Mouse (Mus musculus) CD4-positive, CD25-positive, alpha-beta regulatory T cell, adult 2 months (primary cell): ENCODE results near the gene Gm2956.
"Not testable (repeated sequence)": the region's sequence is repeated elsewhere in the genome, so short reads cannot be mapped to it uniquely, and the experiment has no call there.

Experiments used
- DNase-seq: peaks from one replicate; pipeline ENCODE4 v3.0.0-alpha.2; 2012; ENCODE audit warnings: low read depth, low spot score

The Gm2956 gene

DNA sequence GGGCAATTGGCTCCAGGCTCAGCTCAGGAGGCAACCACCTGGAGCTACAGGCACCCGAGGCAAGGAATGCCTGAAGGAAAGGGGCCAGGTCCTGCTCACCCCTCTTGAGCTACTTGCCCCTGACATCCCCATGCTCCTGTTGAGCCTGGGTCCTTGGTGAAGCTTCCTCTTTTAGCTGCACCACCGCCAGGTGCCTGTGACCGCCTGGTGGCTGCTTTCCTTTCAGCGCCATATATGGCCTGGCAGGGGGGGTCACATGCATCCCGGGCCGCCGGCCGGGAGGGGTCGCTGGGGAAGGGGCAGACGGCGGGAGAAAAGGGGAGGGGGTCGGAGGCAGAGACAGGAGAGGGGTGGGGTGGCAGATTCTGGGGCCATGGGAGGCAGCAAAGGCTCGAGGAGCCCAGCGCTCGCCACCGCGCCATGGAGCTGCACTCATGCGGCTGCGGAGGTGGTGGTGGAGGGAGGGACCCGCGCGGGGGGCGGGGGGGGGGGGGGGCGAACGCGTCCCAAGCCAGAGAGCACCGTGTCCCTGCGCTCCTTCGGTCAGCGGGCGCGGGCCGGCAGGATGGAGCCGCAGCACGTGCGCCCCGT, at the start of gene Gm2956:
TSS of gene Gm2956 (plus strand) at position 541 of the 591 bp plus-strand sequence.
- DNase-seq = not testable (repeated sequence)

DNA sequence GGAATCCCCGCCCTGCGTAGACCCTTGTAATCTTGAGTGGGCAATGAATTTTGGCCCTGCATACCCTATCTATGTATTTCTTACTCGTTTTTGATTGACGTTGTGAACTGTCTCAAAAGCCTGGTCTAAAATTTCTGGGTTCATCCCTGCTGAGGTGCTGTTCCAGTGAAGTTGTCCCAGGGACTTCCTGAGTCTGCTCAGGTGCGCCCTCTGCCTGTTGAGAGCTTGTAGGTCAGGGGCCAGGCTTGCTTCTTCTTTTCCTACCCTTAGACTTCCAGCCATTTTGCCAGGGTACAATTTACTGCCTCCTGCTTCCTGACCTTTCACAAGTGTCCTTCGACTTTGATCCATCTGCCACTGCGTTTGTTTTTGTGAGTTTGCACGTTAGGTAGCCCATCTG, 979 bp downstream of the Gm2956 start:
- DNase-seq = not testable (repeated sequence)

DNA sequence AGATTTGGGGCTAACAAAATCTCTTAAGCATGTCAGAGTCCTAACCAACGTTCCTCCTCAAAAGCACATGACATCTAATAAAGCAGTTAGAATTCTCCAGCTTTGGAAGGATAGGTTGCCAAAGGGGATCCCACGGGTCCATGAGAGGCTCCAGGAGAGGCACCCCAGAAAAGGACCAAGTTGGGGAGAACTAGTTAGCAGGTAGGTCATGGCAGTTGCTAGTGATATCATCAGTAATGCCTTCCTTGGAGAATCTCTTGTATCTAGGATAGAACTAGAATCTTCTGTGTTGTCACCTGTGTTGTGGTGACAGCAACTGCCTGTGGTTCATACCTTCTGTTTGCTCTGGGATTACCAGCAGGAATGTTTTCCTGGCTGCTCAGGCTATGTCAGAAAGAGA, 62.4 kb downstream of the Gm2956 start, which contains the start of gene Gm10413:
TSS of gene Gm10413 (plus strand) at position 301 of the 400 bp plus-strand sequence.
- DNase-seq = not testable (repeated sequence)
